33 mouse cellular contexts compared by ENCODE assay signal in genomic region chr3:119329063-119329462, GRCm38 (mm10).
DNase-seq lines count a peak whose midpoint lies in the region; ATAC-seq and TF ChIP-seq lines count a peak whose summit lies in the region.
"Had no signal": no experiment of that assay in that cellular context is flagged by ENCODE, and none has a peak within 500 bp of the region (broad histone marks: within the 10 kb centered on the region; RNA-seq: fewer than 3 reads in every experiment).

No protein-coding gene starts in this region.

- H3K27ac ChIP-seq in forebrain, embryonic 14.5 days (ENCODE audit: low read depth, low read length) = no peak overlapping the region
- H3K27ac ChIP-seq in forebrain, postnatal 0 days (ENCODE audit: low read depth, low read length) = no peak overlapping the region
- H3K27ac ChIP-seq: embryonic facial prominence, embryonic 10.5 days; embryonic facial prominence, embryonic 13.5 days; gastrocnemius, adult 2 months; heart, embryonic 15.5 days; hindbrain, embryonic 10.5 days; hindbrain, embryonic 13.5 days; hindbrain, postnatal 0 days had no signal

- no peak overlapping the region for H3K4me2 ChIP-seq in forebrain, embryonic 14.5 days (ENCODE audit: low read length)
- no peak overlapping the region for H3K4me2 ChIP-seq in forebrain, postnatal 0 days (ENCODE audit: low read depth)
- H3K4me2 ChIP-seq: embryonic facial prominence, embryonic 13.5 days; heart, embryonic 12.5 days; heart, embryonic 15.5 days; hindbrain, embryonic 13.5 days had no signal

- no peak for TF ChIP-seq CTCF in forebrain, postnatal 0 days (IDR thresholded peaks at IDR 0.05; ENCODE audit: low read depth)
- no peak for TF ChIP-seq CTCF in brain, embryonic 14.5 days (IDR thresholded peaks at IDR 0.05; ENCODE audit: borderline replicate concordance, extremely low read depth, insufficient read depth, insufficient read length)

- no peak overlapping the region for H3K4me3 ChIP-seq in forebrain, embryonic 14.5 days (ENCODE audit: low read depth, low read length)
- H3K4me3 ChIP-seq in forebrain, postnatal 0 days (ENCODE audit: low read depth, low read length) = no peak overlapping the region
- H3K4me3 ChIP-seq: embryonic facial prominence, embryonic 10.5 days; embryonic facial prominence, embryonic 13.5 days; erythroblast, embryonic 14.5 days; gastrocnemius, adult 2 months; heart, embryonic 12.5 days; heart, embryonic 15.5 days; hindbrain, embryonic 10.5 days; hindbrain, embryonic 13.5 days had no signal

- H3K9ac ChIP-seq in forebrain, embryonic 14.5 days (ENCODE audit: low read length) = no peak overlapping the region
- H3K9ac ChIP-seq in forebrain, postnatal 0 days = no peak overlapping the region
- H3K9ac ChIP-seq: embryonic facial prominence, embryonic 13.5 days; heart, embryonic 12.5 days; heart, embryonic 15.5 days; hindbrain, embryonic 13.5 days had no signal

- no peak for DNase-seq in forebrain, embryonic 14.5 days (ENCODE audit: low spot score)
- no peak for DNase-seq in forebrain, postnatal 0 days
- peak; percentile 7 for DNase-seq in layer of hippocampus, adult 11-12 months (ENCODE audit: low spot score)
- DNase-seq in layer of hippocampus, postnatal 10 days (ENCODE audit: low spot score in 2 of 2) = no peak
- DNase-seq in brain, embryonic 14.5 days (ENCODE audit: low read depth) = peak; percentile 50
- no peak for DNase-seq in heart, adult 18-20 months
- DNase-seq: adrenal gland, postnatal 10 days; adrenal gland, postnatal 36 days; B cell, adult 2 months; cerebellum, adult 11-12 months; cerebellum, adult 8-10 months; cerebellum, postnatal 10 days; cerebellum, postnatal 36 days; embryo, embryonic 11 days; gastrocnemius, adult 2 months; gastrocnemius, postnatal 14 days; heart, adult 11 months; heart, postnatal 10 days; heart, postnatal 36 days; kidney, adult 18-20 months had no signal

- 60% methylated on average over 7 of the region's 7 CpGs for WGBS in forebrain, embryonic 14.5 days
- 44% methylated on average over 7 of the region's 7 CpGs for WGBS in forebrain, postnatal 0 days

- H3K9me3 ChIP-seq in forebrain, embryonic 14.5 days (replicated peaks; ENCODE audit: control insufficient read depth, low read length) = 0 out of 2 replicates have a peak, but pooled peaks cover 2% of the 10 kb centered on the region
- H3K9me3 ChIP-seq in forebrain, postnatal 0 days (ENCODE audit: low read length) = no peaks in the 10 kb centered on the region
- H3K9me3 ChIP-seq: embryonic facial prominence, embryonic 10.5 days; embryonic facial prominence, embryonic 13.5 days; heart, embryonic 12.5 days; heart, embryonic 15.5 days; hindbrain, embryonic 10.5 days; hindbrain, embryonic 13.5 days had no signal

- no peaks in the 10 kb centered on the region for H3K36me3 ChIP-seq in forebrain, embryonic 14.5 days (ENCODE audit: control insufficient read depth, insufficient read depth, low read length)
- no peaks in the 10 kb centered on the region for H3K36me3 ChIP-seq in forebrain, postnatal 0 days (ENCODE audit: insufficient read depth)
- H3K36me3 ChIP-seq: embryonic facial prominence, embryonic 10.5 days; embryonic facial prominence, embryonic 13.5 days; G1E; heart, embryonic 12.5 days; heart, embryonic 15.5 days; hindbrain, embryonic 10.5 days; hindbrain, embryonic 13.5 days had no signal

- H3K4me1 ChIP-seq in forebrain, embryonic 14.5 days (ENCODE audit: control insufficient read depth, insufficient read depth, low read length) = peaks cover 8% of the 10 kb centered on the region
- no peaks in the 10 kb centered on the region for H3K4me1 ChIP-seq in forebrain, postnatal 0 days (ENCODE audit: insufficient read depth)
- H3K4me1 ChIP-seq: heart, embryonic 15.5 days; hindbrain, embryonic 13.5 days had no signal

- ATAC-seq in forebrain, embryonic 14.5 days = peak; percentile 49; the same call in 1 of the 2 replicates
- ATAC-seq in forebrain, postnatal 0 days = no peak
- ATAC-seq: hindbrain, postnatal 0 days; inflammation-experienced regulatory T-cells, adult 6 months; intestine, embryonic 16.5 days; Patski had no signal

- H3K27me3 ChIP-seq in forebrain, embryonic 14.5 days (replicated peaks; ENCODE audit: control insufficient read depth, insufficient read depth, low read length) = no peaks in the 10 kb centered on the region
- no peaks in the 10 kb centered on the region for H3K27me3 ChIP-seq in forebrain, postnatal 0 days (ENCODE audit: insufficient read depth, low read length)
- H3K27me3 ChIP-seq: CH12.LX; embryonic facial prominence, embryonic 13.5 days; heart, embryonic 12.5 days; heart, embryonic 15.5 days; hindbrain, embryonic 13.5 days; Patski had no signal

- TF ChIP-seq POLR2A in brain, embryonic 14.5 days (IDR thresholded peaks at IDR 0.05; ENCODE audit: borderline replicate concordance, extremely low read depth, insufficient read depth, insufficient read length, poor library complexity, severe bottlenecking) = no peak

Comparison
In these comparisons a context has a peak if more than half of its experiments do, and no peak if none do; other contexts are left out.
1. DNase-seq: peak in layer of hippocampus, adult 11-12 months (single experiment) and brain, embryonic 14.5 days (single experiment); none in forebrain, embryonic 14.5 days (single experiment), forebrain, postnatal 0 days (single experiment), layer of hippocampus, postnatal 10 days (0 of 2) and heart, adult 18-20 months (0 of 2).